ENCODE assay signal across 8 mouse cellular contexts in the genomic region with DNA sequence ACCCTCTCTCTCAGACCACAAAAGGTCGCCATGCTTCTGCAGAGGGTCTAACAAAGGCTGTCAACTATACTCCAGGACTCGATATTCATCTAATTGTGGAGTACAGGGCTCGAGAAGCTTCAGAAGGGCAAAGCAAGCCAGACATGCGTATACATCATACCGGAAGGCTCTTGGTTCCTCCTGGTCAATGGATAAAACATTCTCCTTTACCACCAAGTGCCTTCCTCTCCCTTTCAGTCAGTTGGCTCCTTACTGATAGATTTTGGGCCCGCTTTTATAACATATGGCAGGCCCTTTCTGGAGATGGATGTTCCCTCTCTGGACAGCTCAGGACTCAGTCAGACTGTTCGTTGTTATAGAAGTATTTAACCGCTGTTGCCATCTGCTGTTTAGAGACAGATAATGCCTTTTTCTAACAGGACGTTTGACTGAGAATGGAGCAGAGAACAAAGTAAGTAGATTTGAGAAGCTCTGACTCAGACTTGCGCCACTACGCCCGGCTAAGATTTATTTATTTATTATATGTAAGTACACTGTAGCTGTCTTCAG. TPM values are rescaled to one million over a fixed set of nuclear protein-coding genes. Genes with fewer than 3 reads are reported as not detected.
A peak's percentile ranks its signal among the peaks of the same experiment; 100 is the strongest.
DNase-seq lines count a peak whose midpoint lies in the region; ATAC-seq and TF ChIP-seq lines count a peak whose summit lies in the region.
"Not testable (repeated sequence)": the region's sequence is repeated elsewhere in the genome, so short reads cannot be mapped to it uniquely, and the experiment has no call there.

TSS of gene Mthfsl (minus strand) at position 308 of the 549 bp plus-strand sequence.

- not testable (repeated sequence) for TF ChIP-seq EP300 in liver, embryonic 14.5 days (IDR thresholded peaks at IDR 0.05; ENCODE audit: low read depth)

- not testable (repeated sequence) for TF ChIP-seq CTCF in liver, embryonic 14.5 days (IDR thresholded peaks at IDR 0.05; ENCODE audit: low read depth)

- not testable (repeated sequence) for H3K36me3 ChIP-seq in liver, embryonic 14.5 days (replicated peaks; ENCODE audit: control insufficient read depth, insufficient read depth, low read depth)

- peak; percentile 66 for ATAC-seq in frontal cortex, adult (ENCODE audit: low TSS enrichment)
- ATAC-seq in liver, embryonic 14.5 days (ENCODE audit: insufficient read depth) = peak; percentile 41

- H3K27me3 ChIP-seq in liver, embryonic 14.5 days (ENCODE audit: control insufficient read depth, insufficient read depth, low read length) = not testable (repeated sequence)

- H3K4me2 ChIP-seq in liver, embryonic 14.5 days (ENCODE audit: low read depth) = peak within 1 kb of the TSS; percentile 59

- not testable (repeated sequence) for H3K4me1 ChIP-seq in liver, embryonic 14.5 days (replicated peaks; ENCODE audit: control insufficient read depth in 2 of 2, insufficient read depth in 2 of 2, low read length in 1 of 2)

- WGBS in liver, embryonic 14.5 days (ENCODE audit: insufficient replicate concordance) = 23% methylated on average over 11 of the region's 12 CpGs

- not testable (repeated sequence) for H3K9me3 ChIP-seq in liver, embryonic 14.5 days (ENCODE audit: control insufficient read depth, low read length)

- DNase-seq in NIH3T3 (ENCODE audit: low read depth) = peak; percentile 74
- DNase-seq in cerebellum, adult 9-11 months = peak; percentile 57
- peak; percentile 19 for DNase-seq in heart, postnatal 4 days
- peak; percentile 59 for DNase-seq in layer of hippocampus, adult 11-12 months (ENCODE audit: low spot score)
- DNase-seq in liver, embryonic 14.5 days (ENCODE audit: low read depth in 3 of 3, low spot score in 3 of 3) = not testable (repeated sequence)
- peak; percentile 34 to 40 for DNase-seq in natural killer cell, adult 2 months (ENCODE audit: low spot score in 2 of 2)
- peak; percentile 26 for DNase-seq in thymus, postnatal 14 days

- H3K4me3 ChIP-seq in liver, embryonic 14.5 days (ENCODE audit: insufficient read depth in 1 of 2, low read depth in 2 of 2, low read length in 2 of 2) = peak within 1 kb of the TSS; percentile 43 to 65

- not testable (repeated sequence) for H3K27ac ChIP-seq in liver, embryonic 14.5 days

- H3K9ac ChIP-seq in liver, embryonic 14.5 days (replicated peaks) = peak within 1 kb of the TSS; percentile 47

RNA-seq across cellular contexts. Expression of gene Mthfsl, which starts in this region (rescaled TPM):
- total RNA-seq in heart, postnatal 4 days (2021) = 10 to 100 TPM; 21.8 to 24.0 TPM
- 10.5 and 16.5 TPM in 2 replicates for polyA plus RNA-seq in liver, embryonic 14.5 days (2012; rRNA removed)
- polyA plus RNA-seq in liver, embryonic 14.5 days (2014; fragmentation: Nextera tagmentation; extraction: Ambion mirVana) = 20.0 and 22.1 TPM in 2 replicates
